Mouse (Mus musculus): ENCODE measurements around the gene Hnf4a.
"Not testable (repeated sequence)": the region's sequence is repeated elsewhere in the genome, so short reads cannot be mapped to it uniquely, and the experiment has no call there.

Hnf4a gene

GRCm38 (mm10) chr2:163506300-163507004 is at the start of gene Hnf4a:
Gene Hnf4a, plus strand, starts transcription at chr2:163506808.
- no peak for DNase-seq

- DNase-seq: no peak
Measured at GRCm38 (mm10) chr2:163458539-163459265, 47.9 kb upstream of the Hnf4a start.

GRCm38 (mm10) chr2:163459380-163459779 is 47.2 kb upstream of the Hnf4a start:
- DNase-seq: no peak

- DNase-seq: no peak
Measured at GRCm38 (mm10) chr2:163460622-163461021, 46.0 kb upstream of the Hnf4a start.

GRCm38 (mm10) chr2:163461307-163461706 is 45.3 kb upstream of the Hnf4a start:
- not testable (repeated sequence) for DNase-seq

GRCm38 (mm10) chr2:163462386-163462785 is 44.2 kb upstream of the Hnf4a start:
- no peak for DNase-seq

GRCm38 (mm10) chr2:163462801-163463200 is 43.8 kb upstream of the Hnf4a start:
- no peak for DNase-seq

GRCm38 (mm10) chr2:163463251-163463769 is 43.3 kb upstream of the Hnf4a start:
- DNase-seq: no peak

GRCm38 (mm10) chr2:163463998-163464397 is 42.6 kb upstream of the Hnf4a start:
- no peak for DNase-seq

- no peak for DNase-seq
Measured at GRCm38 (mm10) chr2:163464562-163464961, 42.0 kb upstream of the Hnf4a start.

GRCm38 (mm10) chr2:163466771-163467170 is 39.8 kb upstream of the Hnf4a start:
- no peak for DNase-seq

- DNase-seq: no peak
Measured at GRCm38 (mm10) chr2:163467585-163467984, 39.0 kb upstream of the Hnf4a start.

- DNase-seq: no peak
Measured at GRCm38 (mm10) chr2:163468866-163469265, 37.7 kb upstream of the Hnf4a start.

- no peak for DNase-seq
Measured at GRCm38 (mm10) chr2:163469711-163470110, 36.9 kb upstream of the Hnf4a start.

- no peak for DNase-seq
Measured at GRCm38 (mm10) chr2:163471136-163471535, 35.5 kb upstream of the Hnf4a start.

- DNase-seq: no peak
Measured at GRCm38 (mm10) chr2:163471710-163472465, 34.7 kb upstream of the Hnf4a start.

GRCm38 (mm10) chr2:163472466-163472851 is 34.1 kb upstream of the Hnf4a start, which contains the start of gene Fitm2:
Gene Fitm2, minus strand, starts transcription at chr2:163472629.
- DNase-seq: peak; percentile 89 to 90

GRCm38 (mm10) chr2:163480191-163480825 is 26.3 kb upstream of the Hnf4a start:
- no peak for DNase-seq

GRCm38 (mm10) chr2:163481539-163482029 is 25.0 kb upstream of the Hnf4a start:
- no peak for DNase-seq

- DNase-seq: no peak
Measured at GRCm38 (mm10) chr2:163487360-163487759, 19.2 kb upstream of the Hnf4a start.

- DNase-seq: no peak
Measured at GRCm38 (mm10) chr2:163489725-163490291, 16.8 kb upstream of the Hnf4a start.

- DNase-seq: no peak
Measured at GRCm38 (mm10) chr2:163490656-163491055, 16.0 kb upstream of the Hnf4a start.

All from thymus, adult 18-20 months (tissue).